Mouse (Mus musculus) gonadal fat pad, adult 2 months (tissue): Measurements from ENCODE around the gene Rif1. TPM values are rescaled to one million over a fixed set of nuclear protein-coding genes. Genes with fewer than 3 reads are reported as not detected.
"Not testable (repeated sequence)": the region's sequence is repeated elsewhere in the genome, so short reads cannot be mapped to it uniquely, and the experiment has no call there.

Source experiments
- DNase-seq: peaks from one replicate; pipeline ENCODE4 v3.0.0-alpha.2; 2012; ENCODE audit warnings: low read depth
- polyA plus RNA-seq: library from polyadenylated mRNA; depleted of rRNA; stranded (reverse); fragments of >200 nt; gene quantifications from 2 replicates; pipeline ENCODE4 v1.2.3, GENCODE M21; 2012; rRNA removed

The Rif1 gene
- polyA plus RNA-seq, 1 experiment: 2.3 TPM

DNA sequence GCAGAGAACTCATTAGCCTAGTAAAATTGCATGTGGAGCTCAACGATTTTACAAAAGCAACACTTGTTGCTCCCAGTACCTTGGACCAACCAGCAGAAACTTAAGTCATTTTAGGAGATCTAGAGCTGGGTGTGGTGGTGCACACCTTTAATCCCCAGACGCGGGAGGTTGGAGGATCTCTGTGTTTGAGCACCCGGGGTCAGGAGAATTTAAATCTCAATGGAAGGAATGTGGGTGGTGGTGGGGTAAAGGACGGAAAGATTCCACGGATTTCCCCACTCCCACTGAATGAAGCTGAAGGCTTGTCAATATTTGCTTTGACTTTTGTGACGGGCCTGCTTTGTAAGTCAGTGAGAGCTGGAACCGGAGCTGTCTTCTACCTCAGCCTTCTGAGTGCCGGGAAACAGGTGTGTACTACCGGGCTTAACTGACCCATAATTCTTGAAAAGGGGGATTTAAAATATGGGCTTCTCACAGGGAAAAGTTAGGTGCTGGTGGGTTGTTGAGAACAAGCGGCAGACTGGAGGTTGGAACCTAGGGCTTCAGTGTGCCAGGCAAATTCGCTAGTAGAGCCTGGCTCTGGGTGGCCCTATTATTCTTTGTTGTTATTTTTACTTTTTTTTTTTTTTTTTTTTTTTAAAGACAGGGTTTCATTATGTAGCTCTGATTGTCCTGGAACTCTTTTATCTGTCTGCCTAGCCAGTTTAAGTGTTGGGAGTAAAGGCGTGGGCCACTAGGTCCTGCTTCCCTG is 1.2 kb upstream of the Rif1 start:
- no peak for DNase-seq

DNA sequence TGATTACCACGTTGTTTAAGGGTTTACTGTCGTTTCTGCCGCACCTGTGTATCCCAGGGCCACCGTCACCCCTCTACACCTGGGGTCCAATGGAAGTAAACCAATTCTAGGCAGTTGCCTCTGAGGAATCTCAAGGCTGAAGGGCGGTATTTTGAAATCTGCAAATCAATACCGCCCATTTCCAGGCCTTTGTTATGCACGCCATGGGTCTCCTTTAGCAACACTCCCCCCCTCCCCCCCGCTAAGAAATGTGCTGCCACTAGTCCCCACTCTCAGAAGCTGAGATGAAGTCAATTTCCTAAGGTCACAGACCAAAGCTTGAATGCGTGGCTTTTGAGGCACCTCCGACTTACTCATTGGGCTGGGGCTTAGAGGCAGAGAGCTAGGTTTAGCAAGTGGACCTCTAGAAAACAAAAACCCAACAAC is 554 bp upstream of the Rif1 start:
- DNase-seq: peak; percentile 8

DNA sequence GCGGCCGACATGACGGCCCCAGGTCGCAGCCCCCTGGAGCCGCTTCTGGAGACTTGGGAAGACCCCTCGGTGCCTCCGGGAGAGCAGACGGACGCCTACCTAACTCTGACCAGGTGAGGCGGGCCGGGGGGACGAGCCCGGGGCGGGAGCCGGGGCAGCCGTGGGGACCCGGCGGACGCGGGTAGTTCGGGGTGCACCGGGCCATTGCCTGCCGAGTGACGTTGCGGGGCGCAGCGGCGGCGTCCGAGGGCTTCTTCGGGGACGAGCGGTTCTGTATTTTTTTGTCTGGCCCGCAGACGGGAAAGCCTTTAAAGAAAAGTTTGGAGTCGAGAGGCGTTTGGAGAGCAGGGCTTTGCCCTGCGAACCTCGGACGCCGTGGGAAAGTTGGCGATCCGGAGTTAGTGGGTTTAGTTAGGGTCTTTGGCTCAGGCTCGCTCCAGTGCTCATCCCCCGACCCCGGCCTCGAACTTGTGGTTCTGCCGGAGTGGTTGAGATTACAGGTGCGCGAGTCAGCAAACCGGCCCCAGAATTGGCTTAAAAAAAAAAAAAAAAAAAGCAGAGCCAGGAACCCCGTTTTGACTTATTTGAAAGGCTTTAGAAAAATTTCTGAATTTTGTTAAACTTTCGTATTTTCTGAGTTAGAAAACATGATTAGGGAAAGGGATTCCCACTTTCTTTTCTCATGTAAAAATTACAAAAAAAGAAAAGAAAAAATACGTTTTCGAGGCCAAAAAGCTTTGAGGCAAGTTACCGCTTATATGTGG is 691 bp downstream of the Rif1 start:
- DNase-seq: no peak

DNA sequence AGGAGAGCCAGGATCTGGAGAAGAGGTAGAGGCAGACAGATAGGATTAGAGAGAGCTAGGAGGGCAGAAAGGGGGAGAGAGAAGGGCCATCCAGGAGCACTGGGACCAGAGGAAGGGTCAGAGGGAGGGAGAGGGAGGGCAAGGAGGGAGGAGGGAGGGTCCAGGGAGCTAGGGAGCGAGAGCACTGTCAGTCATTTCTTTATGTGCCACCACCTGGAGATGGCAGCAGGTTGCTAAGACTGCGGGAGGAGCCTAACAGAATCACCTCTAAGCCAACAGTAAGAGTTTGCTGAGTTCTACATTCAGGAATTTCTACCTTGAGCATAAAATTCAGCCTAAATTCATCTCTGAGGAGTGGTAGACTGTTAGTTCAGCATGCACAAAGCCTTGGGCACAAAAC is 6.0 kb downstream of the Rif1 start:
- DNase-seq: no peak

DNA sequence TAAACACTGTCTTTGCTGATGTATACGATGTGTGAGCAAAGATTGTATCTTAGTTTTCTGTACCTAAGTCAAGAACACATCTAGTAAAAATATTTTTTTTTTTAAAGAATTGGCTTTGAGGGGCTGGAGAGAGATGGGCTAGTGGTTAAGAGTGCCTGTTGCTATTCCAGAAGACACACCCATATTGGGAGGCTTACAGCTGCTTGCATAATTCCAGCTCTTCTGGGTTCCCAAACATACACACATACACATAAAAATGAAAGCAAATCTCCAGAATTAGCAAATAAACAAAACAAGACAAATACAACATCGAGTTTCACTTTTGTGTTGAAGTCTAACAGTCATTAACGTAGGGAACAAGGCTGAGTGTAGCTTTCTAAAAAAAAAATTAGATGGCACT is 11.4 kb downstream of the Rif1 start:
- no peak for DNase-seq

DNA sequence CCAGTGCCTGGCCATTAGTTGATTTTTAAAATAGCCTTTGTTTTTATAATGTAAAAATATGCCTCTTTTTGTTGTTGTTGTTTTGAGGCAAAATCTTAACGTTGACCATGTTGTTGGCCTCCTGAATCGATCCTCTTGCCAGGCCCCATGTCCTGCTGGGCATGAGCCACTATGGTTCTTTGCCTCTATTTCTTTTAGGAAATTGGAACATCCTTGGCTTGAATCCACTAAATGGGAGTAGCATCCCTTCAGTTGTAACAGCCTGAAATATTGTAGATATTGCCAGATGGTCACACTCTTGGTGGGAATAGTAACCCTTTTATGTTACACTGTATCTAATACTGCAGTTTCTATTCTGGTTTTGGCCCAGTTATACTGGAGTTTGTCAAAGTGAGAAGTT is 11.9 kb downstream of the Rif1 start:
- DNase-seq: no peak

DNA sequence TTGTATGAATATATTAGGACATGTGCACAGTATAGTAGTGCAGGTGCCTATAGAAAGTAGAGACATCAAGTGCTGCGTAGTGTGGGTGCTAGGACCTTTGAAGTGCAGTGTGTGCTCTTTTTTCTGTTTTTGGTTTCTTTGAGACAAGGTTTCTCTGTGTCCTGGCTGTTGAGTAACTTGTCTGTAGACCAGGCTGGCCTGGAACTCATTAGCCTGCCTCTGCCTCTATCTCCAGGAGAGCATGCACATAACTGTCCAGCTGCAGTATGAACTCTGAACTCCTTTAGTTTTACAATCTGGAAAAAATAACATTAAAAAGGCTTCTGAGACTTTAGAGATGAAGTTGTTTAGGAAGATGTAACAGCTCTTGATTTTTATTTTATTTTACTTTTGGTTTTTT is 41.5 kb downstream of the Rif1 start:
- DNase-seq: no peak

DNA sequence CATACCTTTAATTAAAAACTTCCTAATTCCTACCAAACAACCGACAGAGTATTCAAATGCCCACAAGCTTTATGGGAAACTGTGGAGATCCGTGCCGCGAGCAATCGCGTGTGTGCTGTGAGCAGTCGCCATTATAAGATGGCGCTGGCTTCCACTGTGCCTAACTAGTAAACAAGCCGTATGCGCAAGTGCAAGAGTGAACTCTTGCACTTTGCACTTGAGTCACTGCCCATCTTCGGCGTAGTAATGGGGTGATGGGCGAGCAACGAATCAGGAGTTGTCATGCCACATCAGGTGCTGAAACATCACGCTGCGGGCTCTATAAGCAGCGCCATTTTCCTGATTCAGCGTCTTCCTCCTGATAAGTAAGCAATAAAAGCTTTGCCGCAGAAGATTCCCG is 58.7 kb downstream of the Rif1 start:
- not testable (repeated sequence) for DNase-seq

DNA sequence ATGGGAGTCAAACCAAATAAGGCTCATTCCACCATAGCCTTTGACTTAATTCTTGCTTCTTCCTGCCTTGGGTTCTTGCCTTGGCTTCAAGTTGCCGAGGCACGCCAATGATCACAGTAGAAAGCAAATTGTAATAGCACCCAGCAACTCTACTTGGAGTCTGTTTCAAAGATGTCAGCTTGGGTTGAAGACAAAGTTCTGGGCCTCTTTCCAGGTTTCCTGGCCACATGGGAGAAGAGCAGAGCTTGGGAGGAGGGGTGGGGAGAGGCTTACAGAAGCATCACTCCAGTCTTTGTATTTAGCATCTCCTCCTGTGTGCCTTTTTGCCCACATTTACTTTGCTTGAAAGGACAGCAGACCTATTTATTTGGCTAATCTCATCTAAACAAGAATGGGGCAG is 60.7 kb downstream of the Rif1 start:
- DNase-seq: no peak

DNA sequence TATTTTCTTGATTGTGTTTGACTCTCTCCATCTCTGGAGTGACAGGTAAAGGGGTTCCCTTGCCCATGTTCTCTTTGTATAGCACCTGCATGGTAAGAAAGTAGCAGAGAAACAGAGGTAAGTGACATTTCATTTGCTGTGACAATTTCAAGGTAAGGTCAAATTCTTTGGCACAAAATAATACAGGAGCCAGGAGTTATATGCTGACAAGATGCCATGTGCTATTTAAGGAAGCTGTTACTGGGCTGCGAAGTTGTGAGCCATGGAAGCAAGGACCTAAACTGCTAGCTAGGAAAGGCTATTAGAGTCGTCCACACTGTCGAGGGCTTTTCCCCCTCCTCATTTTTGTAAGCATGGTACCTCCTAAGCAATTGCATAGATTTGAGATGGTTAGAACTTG is 80.4 kb downstream of the Rif1 start:
- no peak for DNase-seq

DNA sequence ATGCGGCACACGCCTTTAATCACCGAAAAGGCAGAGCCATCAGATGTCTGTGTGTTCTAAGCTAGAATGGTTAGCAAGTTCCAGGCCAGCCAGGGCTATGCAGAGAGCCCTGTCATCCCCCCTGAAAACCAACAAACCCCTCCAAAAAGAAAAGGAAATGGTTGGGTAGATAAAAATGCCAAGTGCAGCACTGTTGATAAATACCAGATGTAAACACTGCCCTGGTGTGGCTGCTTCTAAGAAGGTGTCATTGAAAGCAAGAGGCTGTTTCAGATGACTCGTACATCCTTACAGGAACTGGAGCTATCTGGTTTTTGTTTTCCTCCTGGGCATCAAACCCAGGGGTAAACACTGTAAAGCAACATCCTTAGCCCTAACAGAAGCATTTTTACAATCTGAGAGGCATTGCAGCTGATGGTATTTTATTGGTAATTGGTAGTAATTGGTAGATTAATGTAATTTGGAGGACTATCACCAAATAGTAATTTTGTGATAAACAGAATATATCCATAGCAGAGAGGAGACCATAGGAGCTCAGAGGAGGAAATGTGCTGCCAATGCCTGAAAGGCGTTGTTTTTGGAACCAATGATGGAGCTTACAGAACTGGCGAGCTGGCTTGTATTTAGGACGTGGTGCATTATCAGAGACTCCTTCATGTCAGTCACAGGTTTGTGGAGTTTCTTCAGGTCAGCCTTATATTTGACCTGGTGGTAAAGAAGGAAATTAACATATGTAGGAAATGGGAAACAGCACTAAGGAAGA is 96.8 kb downstream of the Rif1 start:
- no peak for DNase-seq

Other genes with a start within 250 kb of the Rif1 start
- gene Rbm43, start 137.7 kb upstream of the Rif1 start, polyA plus RNA-seq: 6.2 and 8.2 TPM in 2 replicates
- 6.1 and 9.4 TPM in 2 replicates for gene Nmi, start 99.3 kb upstream of the Rif1 start, polyA plus RNA-seq
- 0.94 and 2.0 TPM in 2 replicates for gene Tnfaip6, start 34.8 kb upstream of the Rif1 start, polyA plus RNA-seq